Mouse (Mus musculus) lung, embryonic 14.5 days (tissue): ENCODE data around the gene Dnaic2. TPM values are rescaled to one million over a fixed set of nuclear protein-coding genes. Genes with fewer than 3 reads are reported as not detected.
A peak's percentile ranks its signal among the peaks of the same experiment; 100 is the strongest.

ENCODE experiments used
- ATAC-seq: fragments of 200-750 bp; cut with Nextera tagmentation; 2 replicates; pipeline ENCODE4 v1.8.0; 2017; ENCODE audit warnings: mild to moderate bottlenecking, moderate TSS enrichment, moderate library complexity; ENCODE audit not compliant: insufficient read depth
- DNase-seq: peaks from one replicate; pipeline ENCODE4 v3.0.0-alpha.2; 2015
- H3K27ac ChIP-seq: fragments of 300-500 bp; sonication (generic); 2 replicates; pipeline ENCODE4 v1.5.1; 2014; ENCODE audit warnings: low read depth, mild to moderate bottlenecking, moderate library complexity
- H3K27me3 ChIP-seq: fragments of 300-500 bp; sonication (generic); 2 replicates; pipeline ENCODE4 v1.6.1; 2014; ENCODE audit warnings: low read length, control low read depth; ENCODE audit not compliant: insufficient read depth
- H3K36me3 ChIP-seq: fragments of 300-500 bp; sonication (generic); 2 replicates; pipeline ENCODE4 v1.6.1; 2014; ENCODE audit warnings: control low read depth; ENCODE audit not compliant: insufficient read depth
- H3K4me1 ChIP-seq: fragments of 300-500 bp; sonication (generic); 2 replicates; pipeline ENCODE4 v1.6.1; 2014; ENCODE audit warnings: antibody characterized with exemption, control low read depth; ENCODE audit not compliant: insufficient read depth
- H3K4me2 ChIP-seq: fragments of 300-500 bp; sonication (generic); 2 replicates; pipeline ENCODE4 v1.6.1; 2014; ENCODE audit warnings: mild to moderate bottlenecking
- H3K4me3 ChIP-seq: fragments of 300-500 bp; sonication (generic); 2 replicates; pipeline ENCODE4 v1.5.1; 2014; ENCODE audit warnings: low read depth, low read length
- H3K9ac ChIP-seq: fragments of 300-500 bp; sonication (generic); 2 replicates; pipeline ENCODE4 v1.6.1; 2014
- H3K9me3 ChIP-seq: fragments of 300-500 bp; sonication (generic); 2 replicates; pipeline ENCODE4 v1.6.1; 2016; ENCODE audit warnings: low read depth, low read length, control low read depth
- CTCF ChIP-seq: IDR thresholded peaks from 2 replicates; pipeline ENCODE4 v1.5.1; 2016; ENCODE audit warnings: antibody characterized with exemption, low read depth
- WGBS: fragments of 180-500 bp; shearing (Covaris S2); extraction: QIAGEN DNeasy Blood & Tissue Kit; methylation state at CpG from one replicate; pipeline ENCODE4 v1.1.7; 2014; 5-methylcytosine and 5-hydroxymethylcytosine counted together
- polyA plus RNA-seq: library from polyadenylated mRNA; unstranded; fragments of >200 nt; fragmentation: Nextera tagmentation; extraction: Ambion mirVana; gene quantifications from 2 replicates; pipeline ENCODE4 v1.2.1, GENCODE M21; 2014

The Dnaic2 gene
- polyA plus RNA-seq: 0.16 and 0.85 TPM in 2 replicates

GRCm38 (mm10) chr11:114726965-114727825 is at the start of gene Dnaic2:
Dnaic2 (plus strand) TSS chr11:114727408.
- Histone ChIP-seq H3K27me3 (no peaks in the 10 kb centered on the region), H3K27ac (no peak within 1 kb of the TSS), H3K36me3 (no peaks in the 10 kb centered on the region), H3K4me1 (0 out of 2 replicates have a peak, but pooled peaks cover 5% of the 10 kb centered on the region), H3K9ac (peak within 1 kb of the TSS; percentile 10; the same call in 1 of the 2 replicates), H3K9me3 (no peaks in the 10 kb centered on the region; the same call in 1 of the 2 replicates), H3K4me3 (peak within 1 kb of the TSS; percentile 10; the same call in 1 of the 2 replicates), H3K4me2 (peak within 1 kb of the TSS; percentile 54)
- TF ChIP-seq CTCF: no peak
- ATAC-seq (peak; percentile 88), DNase-seq (peak; percentile 91)
- WGBS: 9% methylated on average over 34 of the region's 34 CpGs

GRCm38 (mm10) chr11:114679582-114679981 is 47.6 kb upstream of the Dnaic2 start:
- ATAC-seq (no peak), DNase-seq (peak; percentile 46)
- Histone ChIP-seq H3K27me3 (no peaks in the 10 kb centered on the region), H3K27ac (peak overlapping the region; percentile 42; the same call in 1 of the 2 replicates), H3K9me3 (no peaks in the 10 kb centered on the region), H3K36me3 (no peaks in the 10 kb centered on the region), H3K4me2 (peak overlapping the region; percentile 18; the same call in 1 of the 2 replicates), H3K4me1 (peaks cover 22% of the 10 kb centered on the region), H3K9ac (no peak overlapping the region), H3K4me3 (no peak overlapping the region)
- 45% methylated on average over 8 of the region's 8 CpGs for WGBS
- TF ChIP-seq CTCF: no peak

GRCm38 (mm10) chr11:114680291-114680690 is 46.9 kb upstream of the Dnaic2 start:
- TF ChIP-seq CTCF: no peak
- Histone ChIP-seq H3K4me3 (no peak overlapping the region), H3K27me3 (no peaks in the 10 kb centered on the region), H3K9me3 (no peaks in the 10 kb centered on the region), H3K27ac (no peak overlapping the region), H3K4me2 (no peak overlapping the region), H3K36me3 (no peaks in the 10 kb centered on the region), H3K9ac (no peak overlapping the region), H3K4me1 (peaks cover 22% of the 10 kb centered on the region)
- WGBS: 41% methylated on average over 10 of the region's 10 CpGs
- peak; percentile 69 for DNase-seq
- ATAC-seq: no peak

- WGBS: 56% methylated on average over 5 of the region's 5 CpGs
- DNase-seq (no peak), ATAC-seq (no peak)
- Histone ChIP-seq H3K4me3 (no peak overlapping the region), H3K36me3 (no peaks in the 10 kb centered on the region), H3K4me2 (no peak overlapping the region), H3K27me3 (no peaks in the 10 kb centered on the region), H3K9me3 (no peaks in the 10 kb centered on the region), H3K4me1 (peaks cover 22% of the 10 kb centered on the region), H3K27ac (no peak overlapping the region), H3K9ac (no peak overlapping the region)
- TF ChIP-seq CTCF: no peak
Measured at GRCm38 (mm10) chr11:114681054-114681453, 46.2 kb upstream of the Dnaic2 start.

GRCm38 (mm10) chr11:114682321-114682900 is 44.8 kb upstream of the Dnaic2 start:
- Histone ChIP-seq H3K4me3 (no peak overlapping the region), H3K36me3 (no peaks in the 10 kb centered on the region), H3K27me3 (no peaks in the 10 kb centered on the region), H3K9ac (no peak overlapping the region), H3K4me1 (peaks cover 14% of the 10 kb centered on the region), H3K4me2 (no peak overlapping the region), H3K27ac (no peak overlapping the region), H3K9me3 (no peaks in the 10 kb centered on the region)
- ATAC-seq (no peak), DNase-seq (no peak)
- 89% methylated on average over 13 of the region's 13 CpGs for WGBS
- TF ChIP-seq CTCF: no peak

GRCm38 (mm10) chr11:114683029-114683721 is 44.0 kb upstream of the Dnaic2 start:
- Histone ChIP-seq H3K36me3 (no peaks in the 10 kb centered on the region), H3K9me3 (no peaks in the 10 kb centered on the region), H3K4me2 (no peak overlapping the region), H3K4me3 (no peak overlapping the region), H3K9ac (no peak overlapping the region), H3K4me1 (peaks cover 14% of the 10 kb centered on the region), H3K27ac (no peak overlapping the region), H3K27me3 (no peaks in the 10 kb centered on the region)
- no peak for TF ChIP-seq CTCF
- no peak for ATAC-seq
- DNase-seq: no peak
- WGBS: 78% methylated on average over 10 of the region's 10 CpGs
